Mouse (Mus musculus) embryonic facial prominence, embryonic 13.5 days (tissue): ENCODE results near the gene Gm21852. TPM values are rescaled to one million over a fixed set of nuclear protein-coding genes. Genes with fewer than 3 reads are reported as not detected.
"Not testable (repeated sequence)": the region's sequence is repeated elsewhere in the genome, so short reads cannot be mapped to it uniquely, and the experiment has no call there.

Experiments
- ATAC-seq: fragments of 200-750 bp; cut with Nextera tagmentation; 2 replicates; pipeline ENCODE4 v1.8.0; 2017; ENCODE audit warnings: low read depth; ENCODE audit not compliant: insufficient number of reproducible peaks, insufficient read depth, low FRiP score, low TSS enrichment
- H3K27ac ChIP-seq: fragments of 300-500 bp; sonication (generic); 2 replicates; pipeline ENCODE4 v1.5.1; 2015; ENCODE audit warnings: moderate library complexity, mild to moderate bottlenecking, inconsistent platforms
- H3K27me3 ChIP-seq: fragments of 300-500 bp; sonication (generic); 2 replicates; pipeline ENCODE4 v1.6.1; 2015; ENCODE audit warnings: mild to moderate bottlenecking, inconsistent platforms
- H3K36me3 ChIP-seq: fragments of 300-500 bp; sonication (generic); 2 replicates; pipeline ENCODE4 v1.6.1; 2015; ENCODE audit warnings: mild to moderate bottlenecking, inconsistent platforms
- H3K4me1 ChIP-seq: fragments of 300-500 bp; sonication (generic); 2 replicates; pipeline ENCODE4 v1.6.1; 2015; ENCODE audit warnings: inconsistent platforms
- H3K4me2 ChIP-seq: fragments of 300-500 bp; sonication (generic); 2 replicates; pipeline ENCODE4 v1.6.1; 2015; ENCODE audit warnings: moderate library complexity, mild to moderate bottlenecking, inconsistent platforms
- H3K4me3 ChIP-seq: fragments of 300-500 bp; sonication (generic); 2 replicates; pipeline ENCODE4 v1.5.1; 2015; ENCODE audit warnings: mild to moderate bottlenecking, inconsistent platforms
- H3K9ac ChIP-seq: fragments of 300-500 bp; sonication (generic); 2 replicates; pipeline ENCODE4 v1.6.1; 2015; ENCODE audit warnings: mild to moderate bottlenecking, inconsistent platforms
- H3K9me3 ChIP-seq: fragments of 300-500 bp; sonication (generic); 2 replicates; pipeline ENCODE4 v1.6.1; 2016; ENCODE audit warnings: inconsistent platforms
- WGBS: fragments of 180-500 bp; shearing (Covaris S2); methylation state at CpG from one replicate; pipeline ENCODE4 v1.1.7; 2015; ENCODE audit warnings: mixed read lengths; 5-methylcytosine and 5-hydroxymethylcytosine counted together
- microRNA-seq: library from miRNA; unstranded; fragments of <30 nt; microRNA quantifications from one replicate; pipeline ENCODE4, GENCODE M21; 2016
- polyA plus RNA-seq: library from polyadenylated mRNA; unstranded; fragments of >200 nt; fragmentation: Nextera tagmentation; extraction: Ambion mirVana; gene quantifications from 2 replicates; pipeline ENCODE4 v1.2.1, GENCODE M21; 2015

Gene Gm21852
- not detected in 2 replicates for polyA plus RNA-seq

- H3K9ac ChIP-seq, H3K27ac ChIP-seq, ATAC-seq, H3K4me2 ChIP-seq, H3K27me3 ChIP-seq, H3K9me3 ChIP-seq, H3K36me3 ChIP-seq, H3K4me3 ChIP-seq, H3K4me1 ChIP-seq: not testable (repeated sequence)
- no CpG with 5 or more reads among the region's 3 CpGs for WGBS
Measured at GRCm38 (mm10) chrY:40651896-40652295, at the start of gene Gm21852. TSS of gene Gm21852 (minus strand) at chrY:40651996.

Small RNA genes within 50 kb of the gene (microRNA-seq; reads per million reads assigned to microRNA genes)
- not detected for gene Gm27466
- not detected for gene Gm28018

Other genes with a start within 250 kb of the Gm21852 start
- not detected in 2 replicates for gene Gm21797, start 123.8 kb upstream of the Gm21852 start, polyA plus RNA-seq
- not detected in 2 replicates for gene Gm20795, start 152.9 kb upstream of the Gm21852 start, polyA plus RNA-seq